Mouse (Mus musculus) cortical plate, adult 2 months (tissue): ENCODE measurements around the gene Sec14l3. TPM values are rescaled to one million over a fixed set of nuclear protein-coding genes. Genes with fewer than 3 reads are reported as not detected.

Source experiments
- H3K27ac ChIP-seq: fragments of 200-500 bp; 2 replicates; pipeline ENCODE4 v1.5.1; 2012; ENCODE audit warnings: low read length, control low read depth, inconsistent platforms; ENCODE audit not compliant: insufficient read depth
- H3K4me1 ChIP-seq: fragments of 200-500 bp; 2 replicates; pipeline ENCODE4 v1.6.1; 2011; ENCODE audit warnings: low read length; ENCODE audit not compliant: control insufficient read depth, insufficient read depth
- H3K4me3 ChIP-seq: fragments of 200-500 bp; 2 replicates; pipeline ENCODE4 v1.5.1; 2011; ENCODE audit warnings: mild to moderate bottlenecking, low read length, control low read depth; ENCODE audit not compliant: insufficient read depth
- CTCF ChIP-seq: fragments of 200-500 bp; IDR thresholded peaks from 2 replicates; pipeline ENCODE4 v1.5.1; 2011; ENCODE audit warnings: mild to moderate bottlenecking, control low read depth, low read length; ENCODE audit not compliant: insufficient read depth; ENCODE audit errors: extremely low read depth
- POLR2A ChIP-seq: fragments of 200-500 bp; IDR thresholded peaks from 2 replicates; pipeline ENCODE4 v1.6.1; 2011; ENCODE audit warnings: mild to moderate bottlenecking, low read length, control low read depth; ENCODE audit not compliant: insufficient read depth; ENCODE audit errors: extremely low read depth
- polyA plus RNA-seq: library from polyadenylated mRNA; depleted of rRNA; stranded (reverse); fragments of >200 nt; gene quantifications from 2 replicates; pipeline ENCODE4 v1.2.3, GENCODE M21; 2012

Gene Sec14l3
- polyA plus RNA-seq, 1 experiment: 0.52 TPM

DNA sequence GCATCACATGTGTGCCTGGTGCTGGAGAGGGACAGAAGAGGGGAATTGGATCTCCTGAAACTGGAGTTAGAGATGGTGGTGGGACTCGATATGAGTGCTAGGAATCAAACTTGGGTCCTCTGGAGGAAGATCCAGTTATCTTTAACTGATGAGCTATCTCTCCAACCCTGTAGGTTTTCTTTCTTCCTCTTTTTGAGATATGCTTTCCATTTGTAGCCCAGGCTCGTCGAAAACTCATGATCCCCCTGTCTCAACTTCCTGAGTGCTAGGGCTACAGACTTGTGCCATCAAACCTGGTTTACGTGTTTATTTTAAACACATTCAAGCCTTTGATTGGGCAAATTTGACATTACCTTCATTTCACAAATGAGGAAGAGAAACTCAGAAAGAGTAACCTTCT is 30.5 kb upstream of the Sec14l3 start:
- H3K27ac ChIP-seq: no peak overlapping the region
- no peak overlapping the region for H3K4me3 ChIP-seq
- H3K4me1 ChIP-seq: no peaks in the 10 kb centered on the region
- TF ChIP-seq CTCF (no peak), POLR2A (no peak)

DNA sequence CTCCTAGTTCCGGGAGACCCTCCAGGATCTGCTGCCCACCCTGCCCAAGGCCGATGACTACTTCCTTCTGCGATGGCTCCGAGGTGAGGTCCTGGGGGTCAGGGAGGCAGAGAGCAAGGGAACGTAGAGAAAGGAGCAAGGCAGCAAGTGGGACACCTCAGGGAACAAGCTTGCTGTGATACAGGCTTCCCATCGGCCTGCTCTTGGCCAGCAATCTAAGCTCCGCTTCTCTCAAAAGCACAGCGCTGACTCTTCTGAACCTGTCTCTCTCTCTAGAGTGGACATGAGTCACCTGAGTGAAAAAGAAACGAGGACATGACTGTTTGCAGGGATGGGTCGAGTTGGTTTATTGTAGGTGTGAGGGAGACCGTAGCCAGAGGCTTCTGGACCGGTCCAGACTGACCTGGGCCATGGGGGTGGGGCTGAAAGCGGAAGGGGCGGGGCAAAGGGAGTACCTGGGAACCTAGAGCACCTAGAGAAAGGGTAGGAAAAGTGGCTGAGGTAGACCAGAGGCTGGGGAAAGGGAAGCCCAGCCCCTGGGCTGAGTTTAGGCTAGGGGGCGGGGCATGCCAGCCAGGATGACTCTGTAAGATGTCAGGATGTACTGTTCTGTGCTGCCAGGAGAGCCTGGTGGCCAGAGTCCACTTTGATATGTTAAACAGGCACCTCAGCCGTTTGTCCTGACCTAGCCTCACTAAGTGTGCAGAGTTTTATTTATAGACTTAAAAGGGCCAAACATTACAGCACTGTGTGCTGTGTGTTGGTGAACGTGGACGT is 29.3 kb upstream of the Sec14l3 start:
- H3K4me1 ChIP-seq: no peaks in the 10 kb centered on the region
- H3K27ac ChIP-seq: no peak overlapping the region
- TF ChIP-seq POLR2A (no peak), CTCF (no peak)
- no peak overlapping the region for H3K4me3 ChIP-seq

DNA sequence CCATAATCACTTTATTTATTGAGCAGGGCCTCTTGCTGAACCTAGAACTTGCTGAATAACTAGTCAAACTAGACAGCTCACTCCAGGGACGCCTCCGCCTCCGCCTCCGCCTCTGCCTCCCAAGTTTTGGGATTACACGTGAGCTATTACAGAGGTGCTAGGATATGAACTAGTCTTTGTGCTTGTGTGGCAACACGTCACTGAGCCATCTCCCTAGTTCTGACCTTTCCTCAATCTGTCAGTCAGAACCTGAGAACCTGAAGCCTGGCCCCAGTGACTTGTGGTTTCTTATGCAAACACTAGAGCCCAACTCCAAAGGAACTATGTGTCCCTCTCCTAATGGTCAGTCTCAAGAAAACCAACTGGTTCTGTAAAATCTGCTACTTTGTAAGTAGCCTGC is 28.7 kb upstream of the Sec14l3 start:
- no peaks in the 10 kb centered on the region for H3K4me1 ChIP-seq
- TF ChIP-seq POLR2A: no peak
- no peak for TF ChIP-seq CTCF
- H3K4me3 ChIP-seq: no peak overlapping the region
- H3K27ac ChIP-seq: no peak overlapping the region

DNA sequence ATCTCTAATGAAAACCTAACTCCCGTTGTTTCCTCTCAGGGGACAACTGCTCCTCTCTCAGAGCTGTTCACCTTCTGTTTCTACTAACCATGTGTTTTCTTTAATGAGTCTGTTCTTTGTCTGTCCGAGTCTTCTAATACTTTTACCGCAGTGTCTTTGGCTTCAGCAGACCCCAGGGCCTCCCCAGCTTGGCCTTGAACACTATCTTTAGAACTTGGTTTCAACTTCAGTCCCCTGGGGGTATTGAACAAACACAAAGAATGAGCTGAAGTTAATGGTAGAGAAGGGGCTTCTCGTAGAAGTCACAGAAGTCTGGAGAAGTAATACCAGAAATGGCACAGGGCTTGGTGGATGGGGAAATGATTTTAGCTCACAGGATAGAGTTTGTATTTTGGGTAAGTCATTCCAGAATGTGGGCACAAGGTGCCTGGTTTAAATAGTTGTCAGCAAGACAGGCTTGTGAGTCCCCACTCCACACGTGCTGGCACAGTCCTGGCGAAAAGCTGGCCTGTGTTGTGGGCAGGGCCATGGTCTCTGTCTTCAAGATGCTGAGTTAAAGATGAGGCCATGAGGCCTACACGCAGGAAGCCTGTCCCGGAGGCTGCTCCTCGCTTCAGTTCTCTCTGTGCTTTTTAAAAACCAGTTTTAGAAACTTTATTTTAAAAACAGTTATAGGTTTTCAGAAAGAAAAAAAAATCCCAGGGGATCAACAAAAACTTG is 28.1 kb upstream of the Sec14l3 start:
- Histone ChIP-seq H3K27ac (no peak overlapping the region), H3K4me3 (no peak overlapping the region), H3K4me1 (no peaks in the 10 kb centered on the region)
- TF ChIP-seq CTCF: no peak

DNA sequence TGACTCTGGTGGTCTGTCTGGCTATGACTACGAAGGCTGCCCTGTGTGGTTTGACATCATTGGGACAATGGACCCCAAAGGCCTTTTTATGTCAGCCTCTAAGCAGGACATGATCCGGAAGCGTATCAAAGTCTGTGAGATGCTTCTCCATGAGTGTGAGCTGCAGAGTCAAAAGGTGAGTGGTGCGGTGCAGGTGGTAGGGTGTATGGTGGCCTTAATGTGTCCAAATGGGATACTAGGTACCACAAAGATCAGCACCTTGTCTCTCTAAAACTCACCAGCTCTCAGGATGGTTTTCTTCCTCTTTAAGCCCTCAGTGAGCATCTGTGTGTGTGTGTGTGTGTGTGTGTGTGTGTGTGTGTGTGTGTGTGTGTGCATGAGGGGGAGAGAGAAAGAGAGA is 24.7 kb upstream of the Sec14l3 start:
- no peak overlapping the region for H3K27ac ChIP-seq
- no peak overlapping the region for H3K4me3 ChIP-seq
- H3K4me1 ChIP-seq: no peaks in the 10 kb centered on the region
- no peak for TF ChIP-seq POLR2A
- TF ChIP-seq CTCF: no peak

DNA sequence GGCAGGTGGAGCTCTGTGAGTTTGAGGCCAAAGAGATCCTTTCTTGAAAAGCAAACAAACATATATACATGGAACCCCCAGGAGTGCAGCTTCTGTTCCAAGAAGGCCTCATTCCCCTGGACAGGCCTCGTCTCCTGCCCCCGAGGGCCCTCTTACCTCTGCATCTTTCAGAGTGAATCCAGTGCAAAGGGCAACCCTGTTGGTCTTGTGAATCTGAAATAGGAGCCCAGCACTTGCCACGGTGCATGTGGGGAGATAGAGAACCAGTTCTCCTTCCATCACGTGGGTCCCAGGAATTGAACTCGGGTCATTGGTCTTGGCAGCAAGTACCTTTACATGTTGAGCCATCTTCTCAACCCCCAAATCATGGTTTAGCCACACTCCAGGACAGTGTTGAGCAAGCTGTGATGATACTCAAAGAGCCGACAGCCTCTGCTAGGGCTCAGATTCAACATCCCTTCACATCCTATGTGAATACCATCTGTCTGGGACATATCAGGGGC is 23.5 kb upstream of the Sec14l3 start:
- H3K4me1 ChIP-seq: no peaks in the 10 kb centered on the region
- no peak for TF ChIP-seq CTCF
- no peak for TF ChIP-seq POLR2A
- H3K4me3 ChIP-seq: no peak overlapping the region
- no peak overlapping the region for H3K27ac ChIP-seq

DNA sequence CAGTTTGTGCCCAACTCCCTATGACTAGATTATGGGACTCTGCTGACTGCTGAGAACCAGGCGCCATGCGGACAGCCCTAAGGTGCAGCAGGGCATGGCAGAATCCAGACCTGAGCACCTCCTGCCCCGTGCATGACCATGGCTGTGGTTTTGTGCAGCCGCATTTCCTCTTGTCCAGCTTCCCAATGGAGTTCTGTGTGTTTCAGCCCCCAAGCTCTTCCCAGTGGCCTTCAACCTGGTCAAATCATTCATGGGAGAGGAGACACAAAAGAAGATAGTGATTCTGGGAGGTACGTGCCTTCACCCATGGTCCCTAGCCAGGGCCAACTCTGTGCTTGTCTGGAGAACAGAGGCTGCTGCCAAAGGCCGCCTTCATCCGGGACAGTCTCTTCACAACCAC is 21.6 kb upstream of the Sec14l3 start:
- Histone ChIP-seq H3K4me3 (no peak overlapping the region), H3K27ac (no peak overlapping the region), H3K4me1 (no peaks in the 10 kb centered on the region)
- TF ChIP-seq CTCF: no peak
- TF ChIP-seq POLR2A: no peak

DNA sequence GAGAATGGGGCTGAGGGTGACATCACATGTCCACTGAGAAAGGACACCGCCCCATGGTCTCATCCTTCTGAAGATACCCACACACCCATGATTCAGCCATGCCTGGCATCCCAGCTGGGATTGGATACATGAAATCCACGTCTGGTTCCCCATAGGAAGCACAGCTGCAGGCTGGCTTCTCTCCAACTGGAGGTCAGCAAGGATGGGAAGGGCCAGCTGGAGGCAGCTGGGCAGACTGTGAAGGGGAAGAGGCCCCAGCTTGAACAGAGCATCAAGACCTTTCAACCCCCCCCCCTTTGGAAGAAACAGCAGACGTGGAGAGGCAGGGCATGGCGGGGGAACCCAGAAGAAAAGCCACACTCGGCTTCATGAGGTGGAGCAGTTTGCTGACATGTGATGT is 18.1 kb upstream of the Sec14l3 start:
- no peak overlapping the region for H3K27ac ChIP-seq
- H3K4me1 ChIP-seq: no peaks in the 10 kb centered on the region
- TF ChIP-seq POLR2A: no peak
- no peak for TF ChIP-seq CTCF
- no peak overlapping the region for H3K4me3 ChIP-seq

DNA sequence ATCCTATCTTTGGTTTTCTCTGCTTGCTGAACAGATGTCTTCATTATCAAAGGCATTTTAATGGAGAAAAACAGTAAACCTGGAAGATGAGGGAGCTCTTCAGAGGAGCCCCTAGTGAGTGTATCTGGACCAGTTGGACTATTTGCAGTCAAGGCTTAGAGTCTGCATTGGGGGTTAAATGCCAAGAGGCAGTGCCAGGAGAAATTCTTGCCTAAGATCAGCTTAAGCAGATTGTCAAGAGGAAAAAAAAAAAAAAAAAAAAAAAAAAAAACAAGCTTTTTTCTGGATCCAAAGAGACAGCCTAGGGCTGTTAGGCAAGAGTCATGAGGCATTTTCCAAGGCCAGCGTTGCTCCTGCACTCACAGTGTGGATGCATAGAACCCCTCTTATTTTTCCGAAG is 16.9 kb upstream of the Sec14l3 start:
- Histone ChIP-seq H3K27ac (no peak overlapping the region), H3K4me3 (no peak overlapping the region), H3K4me1 (no peaks in the 10 kb centered on the region)
- no peak for TF ChIP-seq CTCF
- no peak for TF ChIP-seq POLR2A

DNA sequence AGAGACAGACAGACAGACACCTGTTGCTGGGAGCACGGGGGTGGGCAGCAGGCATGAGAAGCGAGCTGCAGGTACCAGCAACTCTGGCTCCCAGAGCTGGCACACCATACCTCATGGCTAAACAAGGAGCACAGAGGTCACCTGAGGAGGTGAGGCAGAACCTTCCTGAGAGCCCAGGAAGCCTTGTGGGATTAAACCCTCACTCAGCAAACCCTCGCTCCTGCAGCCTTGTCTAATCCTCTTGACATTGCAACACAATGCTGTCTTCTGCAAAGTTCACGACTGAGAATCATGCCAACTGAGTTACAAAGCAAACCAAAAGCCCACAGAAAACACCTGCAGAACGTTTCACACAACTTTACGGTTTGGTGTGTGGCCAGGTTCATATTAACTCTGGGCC is 16.2 kb upstream of the Sec14l3 start:
- Histone ChIP-seq H3K4me1 (no peaks in the 10 kb centered on the region), H3K27ac (no peak overlapping the region), H3K4me3 (no peak overlapping the region)
- TF ChIP-seq CTCF (no peak), POLR2A (no peak)
